Mouse (Mus musculus) subcutaneous adipose tissue, adult 2 months (tissue): ENCODE results near the gene Cwc27. TPM values are rescaled to one million over a fixed set of nuclear protein-coding genes. Genes with fewer than 3 reads are reported as not detected.

Experiments used
- polyA plus RNA-seq: library from polyadenylated mRNA; depleted of rRNA; stranded (reverse); fragments of >200 nt; gene quantifications from 2 replicates; pipeline ENCODE4 v1.2.3, GENCODE M21; 2012; ENCODE audit warnings: low replicate concordance; rRNA removed

The Cwc27 gene
- polyA plus RNA-seq: 7.1 and 9.2 TPM in 2 replicates

GRCm38 (mm10) chr13:104816635-104817571, at the start of gene Cwc27:
TSS of gene Cwc27 (minus strand) at chr13:104817142.

GRCm38 (mm10) chr13:104863127-104863979, 46.4 kb upstream of the Cwc27 start, which contains the start of gene Shisal2b:
TSS of gene Shisal2b (minus strand) at chr13:104863893.

DNA sequence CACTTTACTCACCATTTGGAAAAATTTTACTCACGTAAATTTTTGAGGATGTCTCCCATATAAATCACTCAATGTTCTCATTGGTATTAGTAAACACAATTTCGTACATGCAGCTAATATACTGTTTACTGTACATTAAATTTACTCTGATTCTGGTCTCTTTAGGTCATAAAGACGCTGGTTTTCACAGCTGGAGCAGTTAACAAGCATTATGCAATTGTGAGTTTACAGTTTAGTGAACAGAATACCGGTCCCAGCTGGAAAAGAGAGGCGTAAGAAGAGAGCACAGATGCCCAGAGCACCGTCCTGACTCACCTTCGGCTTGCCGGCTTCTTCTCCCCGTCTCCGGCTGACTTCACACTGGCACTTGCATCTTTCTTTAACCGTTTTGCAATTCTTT, 24.8 kb downstream of the Cwc27 start, which contains the start of gene Srek1ip1:
Gene Srek1ip1, plus strand, starts transcription at position 301 of the 400 bp plus-strand sequence.

Other genes starting within 250 kb of the Cwc27 start
- gene Srek1ip1, start 24.7 kb downstream of the Cwc27 start, polyA plus RNA-seq: 11.1 and 11.9 TPM in 2 replicates
- not detected in 2 replicates for gene Shisal2b, start 46.8 kb upstream of the Cwc27 start, polyA plus RNA-seq
- 2.0 and 2.2 TPM in 2 replicates for gene Rgs7bp, start 237.8 kb upstream of the Cwc27 start, polyA plus RNA-seq